Mouse (Mus musculus): ENCODE data around the gene Foxp1. TPM values are rescaled to one million over a fixed set of nuclear protein-coding genes. Genes with fewer than 3 reads are reported as not detected.
A peak's percentile ranks its signal among the peaks of the same experiment; 100 is the strongest.

Foxp1 gene
- polyA plus RNA-seq, 1 experiment = 68.1 TPM

- TF ChIP-seq POLR2A (IDR thresholded peaks at IDR 0.05; ENCODE audit: borderline replicate concordance, extremely low read depth, insufficient read depth, insufficient read length, poor library complexity, severe bottlenecking) (no peak), CTCF (IDR thresholded peaks at IDR 0.05; ENCODE audit: borderline replicate concordance, extremely low read depth, insufficient read depth, insufficient read length) (no peak)
Observed at GRCm38 (mm10) chr6:98935169-98935568, 587.4 kb downstream of the Foxp1 start.

GRCm38 (mm10) chr6:98934381-98934780 lies 588.1 kb downstream of the Foxp1 start:
- no peak for DNase-seq (ENCODE audit: low read depth)
- TF ChIP-seq POLR2A (IDR thresholded peaks at IDR 0.05; ENCODE audit: borderline replicate concordance, extremely low read depth, insufficient read depth, insufficient read length, poor library complexity, severe bottlenecking) (no peak), CTCF (IDR thresholded peaks at IDR 0.05; ENCODE audit: borderline replicate concordance, extremely low read depth, insufficient read depth, insufficient read length) (no peak)

More at GRCm38 (mm10) chr6:98935169-98935568, 587.4 kb downstream of the Foxp1 start:
- DNase-seq (ENCODE audit: low read depth) = no peak

- peak; percentile 43 for DNase-seq (ENCODE audit: low read depth)
- TF ChIP-seq CTCF (IDR thresholded peaks at IDR 0.05; ENCODE audit: borderline replicate concordance, extremely low read depth, insufficient read depth, insufficient read length) (no peak), POLR2A (IDR thresholded peaks at IDR 0.05; ENCODE audit: borderline replicate concordance, extremely low read depth, insufficient read depth, insufficient read length, poor library complexity, severe bottlenecking) (no peak)
Observed at GRCm38 (mm10) chr6:98933135-98933724, 589.3 kb downstream of the Foxp1 start.

GRCm38 (mm10) chr6:98931881-98932540 lies 590.5 kb downstream of the Foxp1 start:
- no peak for TF ChIP-seq POLR2A (IDR thresholded peaks at IDR 0.05; ENCODE audit: borderline replicate concordance, extremely low read depth, insufficient read depth, insufficient read length, poor library complexity, severe bottlenecking)
- TF ChIP-seq CTCF (IDR thresholded peaks at IDR 0.05; ENCODE audit: borderline replicate concordance, extremely low read depth, insufficient read depth, insufficient read length) = no peak
- DNase-seq (ENCODE audit: low read depth) = no peak

GRCm38 (mm10) chr6:98930652-98931300 lies 591.7 kb downstream of the Foxp1 start:
- DNase-seq (ENCODE audit: low read depth) = peak; percentile 64
- no peak for TF ChIP-seq CTCF (IDR thresholded peaks at IDR 0.05; ENCODE audit: borderline replicate concordance, extremely low read depth, insufficient read depth, insufficient read length)
- TF ChIP-seq POLR2A (IDR thresholded peaks at IDR 0.05; ENCODE audit: borderline replicate concordance, extremely low read depth, insufficient read depth, insufficient read length, poor library complexity, severe bottlenecking) = no peak

GRCm38 (mm10) chr6:98928365-98928764 lies 594.2 kb downstream of the Foxp1 start:
- TF ChIP-seq POLR2A (IDR thresholded peaks at IDR 0.05; ENCODE audit: borderline replicate concordance, extremely low read depth, insufficient read depth, insufficient read length, poor library complexity, severe bottlenecking) (no peak), CTCF (IDR thresholded peaks at IDR 0.05; ENCODE audit: borderline replicate concordance, extremely low read depth, insufficient read depth, insufficient read length) (peak; percentile 4; the same call in 1 of the 2 replicates)
- peak; percentile 88 for DNase-seq (ENCODE audit: low read depth)

- no peak for TF ChIP-seq POLR2A (IDR thresholded peaks at IDR 0.05; ENCODE audit: borderline replicate concordance, extremely low read depth, insufficient read depth, insufficient read length, poor library complexity, severe bottlenecking)
- TF ChIP-seq CTCF (IDR thresholded peaks at IDR 0.05; ENCODE audit: borderline replicate concordance, extremely low read depth, insufficient read depth, insufficient read length) = no peak
- DNase-seq (ENCODE audit: low read depth) = no peak
Observed at GRCm38 (mm10) chr6:98901259-98901658, 621.3 kb downstream of the Foxp1 start.

- TF ChIP-seq CTCF (IDR thresholded peaks at IDR 0.05; ENCODE audit: borderline replicate concordance, extremely low read depth, insufficient read depth, insufficient read length) = no peak
- TF ChIP-seq POLR2A (IDR thresholded peaks at IDR 0.05; ENCODE audit: borderline replicate concordance, extremely low read depth, insufficient read depth, insufficient read length, poor library complexity, severe bottlenecking) = no peak
- DNase-seq (ENCODE audit: low read depth) = no peak
Observed at GRCm38 (mm10) chr6:98878208-98878607, 644.3 kb downstream of the Foxp1 start.

- DNase-seq (ENCODE audit: low read depth) = no peak
Observed at GRCm38 (mm10) chr6:98876401-98876800, 646.1 kb downstream of the Foxp1 start.

More at GRCm38 (mm10) chr6:98876401-98876800, 646.1 kb downstream of the Foxp1 start:
- TF ChIP-seq POLR2A (IDR thresholded peaks at IDR 0.05; ENCODE audit: borderline replicate concordance, extremely low read depth, insufficient read depth, insufficient read length, poor library complexity, severe bottlenecking) (no peak), CTCF (IDR thresholded peaks at IDR 0.05; ENCODE audit: borderline replicate concordance, extremely low read depth, insufficient read depth, insufficient read length) (no peak)

Other genes starting within 250 kb of the Foxp1 start
- 10.6 and 11.6 TPM in 2 replicates for gene Eif4e3, start 144.1 kb upstream of the Foxp1 start, polyA plus RNA-seq (2012; rRNA removed)
- gene Gm20696, start 144.1 kb upstream of the Foxp1 start, polyA plus RNA-seq (2012; rRNA removed) = 0.93 and 1.8 TPM in 2 replicates
- gene Gpr27, start 170.0 kb upstream of the Foxp1 start, polyA plus RNA-seq (2012; rRNA removed) = 26.5 and 38.8 TPM in 2 replicates
- 0.06 and 0.46 TPM in 2 replicates for gene Prok2, start 203.7 kb upstream of the Foxp1 start, polyA plus RNA-seq (2012; rRNA removed)

All from brain, embryonic 14.5 days (tissue).